Mouse (Mus musculus) MEL (cell line): Measurements from ENCODE around the gene Rps6ka2. TPM values are rescaled to one million over a fixed set of nuclear protein-coding genes. Genes with fewer than 3 reads are reported as not detected.

Experiments used
- DNase-seq: peaks from one replicate; pipeline ENCODE4 v3.0.0; 2011; ENCODE audit warnings: low read depth, low spot score
- H3K27ac ChIP-seq: 2 replicates; pipeline ENCODE4 v1.5.1; 2012; ENCODE audit warnings: low read depth, mild to moderate bottlenecking, control low read depth, low read length, moderate library complexity; ENCODE audit not compliant: control insufficient read depth
- H3K27me3 ChIP-seq, 2 experiments: fragments of 150-350 bp in 1 of 2; sonication (generic) in 1 of 2; 2 replicates each; pipeline ENCODE4 v1.6.1; 2012; ENCODE audit warnings: low read length in 2 of 2, mild to moderate bottlenecking in 2 of 2, improper control_type of control experiment in 1 of 2, moderate library complexity in 1 of 2; ENCODE audit not compliant: insufficient read depth in 2 of 2, control insufficient read depth in 1 of 2
- H3K36me3 ChIP-seq, 2 experiments: 2 replicates each; pipeline ENCODE4 v1.6.1; 2012 to 2014; ENCODE audit warnings: low read length in 2 of 2, improper control_type of control experiment in 1 of 2, inconsistent platforms in 1 of 2, mild to moderate bottlenecking in 1 of 2; ENCODE audit not compliant: insufficient read depth in 2 of 2, control insufficient read depth in 1 of 2
- H3K4me1 ChIP-seq, 2 experiments: fragments of 150-350 bp in 1 of 2; sonication (generic) in 1 of 2; 2 replicates each; pipeline ENCODE4 v1.6.1; 2012; ENCODE audit warnings: low read length in 2 of 2, improper control_type of control experiment in 1 of 2, mild to moderate bottlenecking in 1 of 2; ENCODE audit not compliant: insufficient read depth in 2 of 2, control insufficient read depth in 1 of 2
- H3K4me3 ChIP-seq, 2 experiments: fragments of 150-350 bp in 1 of 2; sonication (generic) in 1 of 2; 2 replicates each; pipeline ENCODE4 v1.5.1; 2012; ENCODE audit warnings: low read depth in 2 of 2, low read length in 2 of 2, mild to moderate bottlenecking in 2 of 2, moderate library complexity in 2 of 2, control low read depth in 1 of 2, improper control_type of control experiment in 1 of 2; ENCODE audit not compliant: control insufficient read depth in 1 of 2, insufficient read depth in 1 of 2
- H3K79me2 ChIP-seq: 2 replicates; pipeline ENCODE4 v1.6.1; 2012; ENCODE audit warnings: mild to moderate bottlenecking, low read length, moderate library complexity; ENCODE audit not compliant: control insufficient read depth, poor library complexity, insufficient read depth
- H3K9ac ChIP-seq: 2 replicates; pipeline ENCODE4 v1.6.1; 2012; ENCODE audit warnings: low read depth, mild to moderate bottlenecking, control low read depth, low read length, moderate library complexity; ENCODE audit not compliant: control insufficient read depth, poor library complexity, severe bottlenecking
- H3K9me3 ChIP-seq: fragments of 150-350 bp; sonication (generic); replicated peaks from 2 replicates; pipeline ENCODE4 v1.6.1; 2012; ENCODE audit warnings: mild to moderate bottlenecking, low read length, improper control_type of control experiment, moderate library complexity; ENCODE audit not compliant: insufficient read depth
- CHD2 ChIP-seq: IDR thresholded peaks from 2 replicates; pipeline ENCODE4 v1.6.1; 2011; ENCODE audit warnings: low read length, improper control_type of control experiment
- E2F4 ChIP-seq: IDR thresholded peaks from 2 replicates; pipeline ENCODE4 v1.6.1; 2011; ENCODE audit warnings: low read depth, low read length, improper control_type of control experiment, borderline replicate concordance
- ELF1 ChIP-seq: IDR thresholded peaks from 2 replicates; pipeline ENCODE4 v1.6.1; 2014; ENCODE audit warnings: low read depth, mild to moderate bottlenecking, inconsistent platforms, low read length, improper control_type of control experiment, moderate library complexity
- EP300 ChIP-seq, 2 experiments: IDR thresholded peaks; 2 replicates each; pipeline ENCODE4 v1.6.1; 2011; ENCODE audit warnings: improper control_type of control experiment in 2 of 2, low read length in 2 of 2, low read depth in 1 of 2, mild to moderate bottlenecking in 1 of 2
- HCFC1 ChIP-seq: IDR thresholded peaks from 2 replicates; pipeline ENCODE4 v1.6.1; 2012; ENCODE audit warnings: low read depth, mild to moderate bottlenecking, inconsistent platforms, low read length, improper control_type of control experiment, moderate library complexity
- MAFK ChIP-seq: IDR thresholded peaks from 2 replicates; pipeline ENCODE4 v1.6.1; 2011; ENCODE audit warnings: low read depth, mild to moderate bottlenecking, low read length, improper control_type of control experiment, borderline replicate concordance
- MAZ ChIP-seq: IDR thresholded peaks from 2 replicates; pipeline ENCODE4 v1.6.1; 2012; ENCODE audit warnings: low read depth, mild to moderate bottlenecking, inconsistent platforms, low read length, improper control_type of control experiment
- MEF2A ChIP-seq: IDR thresholded peaks from 2 replicates; pipeline ENCODE4 v1.6.1; 2014; ENCODE audit warnings: low read depth, mild to moderate bottlenecking, inconsistent platforms, low read length, improper control_type of control experiment; ENCODE audit not compliant: poor library complexity, insufficient replicate concordance, severe bottlenecking; ENCODE audit errors: extremely low read depth
- MYB ChIP-seq: IDR thresholded peaks from 2 replicates; pipeline ENCODE4 v1.6.1; 2011; ENCODE audit warnings: mild to moderate bottlenecking, low read depth, low read length, improper control_type of control experiment
- POLR2AphosphoS2 ChIP-seq: IDR thresholded peaks from 2 replicates; pipeline ENCODE4 v1.6.1; 2011; ENCODE audit warnings: low read length, improper control_type of control experiment
- RAD21 ChIP-seq: IDR thresholded peaks from 2 replicates; pipeline ENCODE4 v1.6.1; 2011; ENCODE audit warnings: mild to moderate bottlenecking, low read depth, low read length, improper control_type of control experiment
- RCOR1 ChIP-seq: IDR thresholded peaks from 2 replicates; pipeline ENCODE4 v1.6.1; 2012; ENCODE audit warnings: low read depth, mild to moderate bottlenecking, inconsistent platforms, low read length, improper control_type of control experiment
- SMC3 ChIP-seq: IDR thresholded peaks from 2 replicates; pipeline ENCODE4 v1.6.1; 2011; ENCODE audit warnings: low read depth, low read length, improper control_type of control experiment
- TBP ChIP-seq: IDR thresholded peaks from 2 replicates; pipeline ENCODE4 v1.8.0; 2011; ENCODE audit warnings: low read depth, low read length, improper control_type of control experiment
- USF1 ChIP-seq: IDR thresholded peaks from 2 replicates; pipeline ENCODE4 v1.6.1; 2014; ENCODE audit warnings: low read depth, mild to moderate bottlenecking, inconsistent platforms, low read length, improper control_type of control experiment, moderate library complexity
- ZC3H11A ChIP-seq: IDR thresholded peaks from 2 replicates; pipeline ENCODE4 v1.6.1; 2012; ENCODE audit warnings: low read depth, mild to moderate bottlenecking, inconsistent platforms, low read length, improper control_type of control experiment
- ZKSCAN1 ChIP-seq: IDR thresholded peaks from 2 replicates; pipeline ENCODE4 v1.6.1; 2012; ENCODE audit warnings: low read depth, mild to moderate bottlenecking, inconsistent platforms, low read length, improper control_type of control experiment, moderate library complexity
- polyA plus RNA-seq, 2 experiments: library from polyadenylated mRNA; stranded (reverse) in 1 of 2; unstranded in 1 of 2; fragments of >175 nt in 1 of 2; fragments of >200 nt in 1 of 2; gene quantifications; 2 replicates each; pipeline versions ENCODE4 v1.2.1 to v1.2.4; 2012; ENCODE audit warnings: low replicate concordance in 2 of 2, low read depth in 1 of 2; ENCODE audit not compliant: insufficient read length in 2 of 2, insufficient read depth in 1 of 2, missing spikeins in 1 of 2
- total RNA-seq: library from RNA; depleted of rRNA; stranded (reverse); fragments of 300-350 nt; gene quantifications from 2 replicates; pipeline ENCODE4 v1.2.3, GENCODE M21; 2012

Rps6ka2 gene
- total and polyA plus RNA-seq, 3 experiments: 6.0 to 11.2 TPM; not detected in 1

DNA sequence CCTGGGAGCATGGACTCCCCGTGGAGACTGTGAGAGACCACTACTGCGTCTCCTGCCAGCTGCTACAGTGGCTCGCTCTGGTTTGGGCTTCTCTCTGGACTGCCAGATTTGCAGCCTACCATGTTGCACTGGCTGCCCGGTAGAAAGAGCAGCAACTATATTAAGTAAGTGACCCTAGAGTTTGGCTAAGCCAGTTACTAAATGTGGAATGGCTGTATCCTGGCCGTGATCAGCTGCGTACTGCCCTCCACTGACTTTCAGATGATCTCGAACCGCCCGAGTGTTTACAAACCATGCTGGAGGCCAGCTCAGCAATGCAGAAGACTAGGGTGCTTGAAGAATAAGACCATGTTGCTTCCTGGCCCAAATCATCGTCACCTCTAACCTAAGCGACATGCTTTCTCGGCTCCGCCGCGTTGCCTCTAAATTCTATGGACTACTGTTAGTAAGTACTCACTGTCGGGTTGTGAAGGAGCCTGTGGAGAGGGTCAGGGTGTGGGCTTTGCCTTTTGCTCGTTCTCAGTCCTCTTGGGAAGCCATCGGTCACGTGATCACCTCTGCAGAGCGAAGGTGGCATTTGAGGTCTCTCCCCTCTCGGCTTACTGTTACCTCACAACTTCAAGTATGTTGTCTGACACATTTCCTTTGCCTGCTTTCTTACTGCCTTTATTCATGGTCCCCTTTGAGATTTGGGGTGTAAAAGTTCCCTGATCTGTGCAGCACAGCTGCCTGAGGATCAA lies 31.6 kb upstream of the Rps6ka2 start:
- Histone ChIP-seq H3K79me2 (no peaks in the 10 kb centered on the region), H3K27ac (no peak overlapping the region), H3K4me1 (0 out of 4 replicates have a peak, but pooled peaks cover 0 to 5% of the 10 kb centered on the region in 2 experiments), H3K9me3 (no peaks in the 10 kb centered on the region), H3K4me3 (no peak overlapping the region), H3K9ac (no peak overlapping the region), H3K27me3 (no peaks in the 10 kb centered on the region; a peak in 1 of 4 replicates), H3K36me3 (no peaks in the 10 kb centered on the region)
- no peak for TF ChIP-seq HCFC1
- no peak for TF ChIP-seq RCOR1
- no peak for TF ChIP-seq MEF2A
- no peak for TF ChIP-seq ZC3H11A
- no peak for TF ChIP-seq RAD21
- TF ChIP-seq MAFK: no peak
- no peak for TF ChIP-seq EP300 (IDR thresholded peaks at IDR 0.05; ENCODE audit: low read depth in 1 of 2, low read length in 2 of 2)
- no peak for TF ChIP-seq MYB
- no peak for TF ChIP-seq E2F4
- no peak for TF ChIP-seq POLR2AphosphoS2
- TF ChIP-seq CHD2: no peak
- no peak for TF ChIP-seq MAZ
- TF ChIP-seq ELF1: no peak
- no peak for TF ChIP-seq ZKSCAN1
- DNase-seq: no peak

DNA sequence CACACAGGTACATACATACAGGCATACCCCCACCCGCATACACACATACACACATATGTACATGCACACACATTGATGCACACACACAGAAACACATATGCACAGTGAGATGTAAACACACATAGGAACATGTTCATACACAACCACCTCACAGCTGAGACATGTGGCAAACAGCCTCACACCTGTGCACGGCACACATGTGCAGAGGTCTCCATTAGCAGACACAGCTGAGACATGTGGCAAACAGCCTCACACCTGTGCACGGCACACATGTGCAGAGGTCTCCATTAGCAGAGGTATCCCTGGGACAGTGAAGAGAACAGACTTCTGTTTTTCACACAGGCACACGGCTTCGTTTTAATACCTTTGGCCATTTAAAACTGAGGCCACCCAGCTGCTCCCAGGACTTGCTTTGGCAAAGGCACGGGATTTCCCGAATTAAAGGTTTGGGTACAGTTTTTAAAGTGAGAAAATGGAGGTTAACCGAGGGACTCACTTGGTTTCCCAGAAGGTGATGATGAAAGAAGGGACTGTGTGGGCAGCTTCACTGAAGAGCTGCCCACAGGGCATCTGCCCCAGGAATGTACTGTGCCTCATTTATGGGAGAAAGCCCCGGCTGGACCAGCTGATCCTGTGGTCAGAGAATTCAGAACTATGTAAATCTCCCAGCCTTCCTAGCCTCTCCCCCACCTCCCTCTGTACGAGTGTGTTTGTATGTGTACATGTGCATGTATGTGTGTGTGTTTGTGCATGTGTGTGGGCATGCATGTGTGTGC lies 29.3 kb upstream of the Rps6ka2 start:
- H3K9ac ChIP-seq: no peak overlapping the region
- H3K79me2 ChIP-seq: no peaks in the 10 kb centered on the region
- TF ChIP-seq TBP: no peak
- TF ChIP-seq SMC3: no peak
- no peak for TF ChIP-seq CHD2
- no peak for TF ChIP-seq HCFC1
- no peak for TF ChIP-seq USF1
- DNase-seq: no peak
- no peaks in the 10 kb centered on the region for H3K9me3 ChIP-seq
- no peak overlapping the region for H3K27ac ChIP-seq
- no peak overlapping the region for H3K4me3 ChIP-seq
- no peaks in the 10 kb centered on the region; a peak in 1 of 4 replicates for H3K27me3 ChIP-seq
- no peaks in the 10 kb centered on the region; a peak in 2 of 4 replicates for H3K36me3 ChIP-seq
- H3K4me1 ChIP-seq: peaks cover 0 to 16% of the 10 kb centered on the region in 2 experiments; a peak in 2 of 4 replicates
